Mouse (Mus musculus) adrenal gland, adult 2 months (tissue): ENCODE measurements around the gene 2210418O10Rik. TPM values are rescaled to one million over a fixed set of nuclear protein-coding genes. Genes with fewer than 3 reads are reported as not detected.
"Not testable (repeated sequence)": the region's sequence is repeated elsewhere in the genome, so short reads cannot be mapped to it uniquely, and the experiment has no call there.

Experiments used
- DNase-seq: peaks from one replicate; pipeline ENCODE4 v3.0.0; 2021
- long read RNA-seq: library from polyadenylated mRNA; stranded (forward); transcript quantifications from one replicate; pipeline ENCODE4 v2.0.0, GENCODE M21; 2021
- polyA plus RNA-seq: library from polyadenylated mRNA; depleted of rRNA; stranded (reverse); fragments of >200 nt; gene quantifications from 2 replicates; pipeline ENCODE4 v1.2.3, GENCODE M21; 2012; rRNA removed
- total RNA-seq, 2 experiments: library from RNA; stranded (reverse); gene quantifications; 2 replicates each; pipeline ENCODE4 v1.2.3; 2021

Gene 2210418O10Rik
- 1 to 10 TPM; 4.5 to 6.8 TPM for total RNA-seq
- polyA plus RNA-seq = 0.07 TPM in 2 replicates
- long read RNA-seq, partial matches to known transcripts = 0 of 1 reads
- long read RNA-seq, other reads (novel, unspliced or antisense) = 0 of 1 reads

DNA sequence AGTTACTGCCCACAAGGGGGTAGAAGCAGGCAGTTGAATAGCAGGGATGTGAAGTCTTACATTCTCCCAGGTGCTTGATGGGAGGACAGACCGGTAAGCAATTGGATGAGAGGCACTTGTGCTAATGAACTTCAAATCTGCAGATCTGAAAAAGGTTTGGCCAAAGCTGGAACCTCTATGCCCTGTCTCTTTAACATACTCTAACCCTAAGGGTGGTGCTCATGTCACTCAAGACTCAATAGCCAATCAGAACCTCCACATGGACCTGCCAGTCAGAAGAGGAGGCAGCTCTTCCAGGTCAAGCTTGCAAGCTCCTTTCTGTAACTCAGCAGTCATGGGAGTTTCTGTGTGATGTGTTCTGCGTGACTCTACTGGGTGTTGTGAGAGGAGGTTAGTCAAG is at the start of gene 2210418O10Rik:
Gene 2210418O10Rik, plus strand, starts transcription at position 301 of the 400 bp plus-strand sequence.
- not testable (repeated sequence) for DNase-seq

DNA sequence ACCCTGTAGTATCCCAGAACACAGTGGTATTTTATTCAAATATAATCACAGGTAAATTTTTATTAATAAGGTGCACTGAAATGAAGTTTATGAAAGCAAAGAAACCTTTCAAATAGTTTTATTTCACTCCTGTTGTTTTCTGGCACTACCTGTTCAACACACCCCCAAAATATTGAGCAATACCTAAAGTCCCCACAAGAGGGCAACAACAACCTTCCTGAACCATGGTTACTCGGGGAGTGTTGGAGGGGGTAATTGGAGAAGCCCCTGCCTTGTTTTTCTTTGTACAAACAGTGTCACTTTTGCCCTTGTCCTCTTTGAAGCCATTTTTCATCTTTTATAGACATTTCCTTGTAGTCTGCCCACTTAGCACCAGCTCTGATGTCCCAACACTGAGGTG is 22.1 kb downstream of the 2210418O10Rik start:
- not testable (repeated sequence) for DNase-seq

Other genes starting within 250 kb of the 2210418O10Rik start
- gene Gm2004, start 76.7 kb upstream of the 2210418O10Rik start, total RNA-seq = 1 to 10 TPM; 9.1 to 9.6 TPM
- gene Gm2004, start 76.7 kb upstream of the 2210418O10Rik start, polyA plus RNA-seq = not detected in 2 replicates
- not detected for gene Gm11009, start 92.9 kb downstream of the 2210418O10Rik start, total RNA-seq
- gene Gm11009, start 92.9 kb downstream of the 2210418O10Rik start, polyA plus RNA-seq = not detected in 2 replicates
- 10 to 100 TPM in 1 of 2 experiments, 1 to 10 TPM in 1; 6.9 to 13.6 TPM for gene Gm14435, start 197.0 kb downstream of the 2210418O10Rik start, total RNA-seq
- gene Gm14435, start 197.0 kb downstream of the 2210418O10Rik start, polyA plus RNA-seq = 0.39 TPM in 1 of 2 replicates, not detected in the other